9 mouse cellular contexts compared by ENCODE assay signal in the genomic region with DNA sequence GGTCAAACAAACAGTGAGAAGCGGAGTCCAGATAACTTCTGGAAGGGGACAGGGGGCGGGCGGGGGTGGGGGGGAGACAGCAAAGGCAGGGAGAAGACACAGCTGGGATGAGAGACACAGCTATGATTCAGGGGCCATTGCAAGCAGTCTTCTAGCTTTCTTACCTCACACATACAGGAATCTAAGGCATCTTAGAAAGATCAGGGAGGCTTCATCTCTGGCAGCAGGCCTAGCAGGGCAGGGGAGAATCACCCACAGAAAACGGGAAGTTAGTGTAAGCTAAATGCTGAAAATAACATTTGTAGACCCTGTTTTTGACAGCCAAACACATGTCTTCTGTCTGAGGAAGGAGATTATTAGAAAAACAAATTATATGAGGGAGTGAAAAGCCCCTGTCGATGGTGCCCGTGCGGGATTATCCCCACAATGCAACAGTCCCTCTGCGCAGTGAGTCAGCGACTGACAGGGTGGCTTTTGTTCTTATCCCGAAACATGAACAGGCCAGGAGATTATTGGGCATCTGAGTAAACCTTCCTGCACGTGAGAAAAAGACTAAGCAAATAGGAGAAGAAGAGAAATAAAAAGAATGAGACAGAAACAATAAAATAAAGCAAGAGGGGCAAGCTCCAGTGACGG.
DNase-seq lines count a peak whose midpoint lies in the region; TF ChIP-seq lines count a peak whose summit lies in the region.
"Had no signal": no experiment of that assay in that cellular context is flagged by ENCODE, and none has a peak within 500 bp of the region (broad histone marks: within the 10 kb centered on the region; RNA-seq: fewer than 3 reads in every experiment).

No protein-coding gene starts in this region.

- no peak for TF ChIP-seq RAD21 in CH12.LX (IDR thresholded peaks at IDR 0.05; ENCODE audit: low read depth, low read length)

- no peak overlapping the region for H3K4me3 ChIP-seq in kidney, adult 2 months (ENCODE audit: insufficient read depth, low read depth, low read length)
- no peak overlapping the region for H3K4me3 ChIP-seq in CH12.LX (replicated peaks in 1 of 3; ENCODE audit: low read depth in 2 of 3, low read length in 2 of 3, poor library complexity in 1 of 3)
- no peak overlapping the region for H3K4me3 ChIP-seq in limb, embryonic 10.5 days
- H3K4me3 ChIP-seq: neural tube, embryonic 12.5 days had no signal

- H3K27me3 ChIP-seq in kidney, adult 2 months (replicated peaks; ENCODE audit: control insufficient read depth, insufficient read depth, low read length), result no peaks in the 10 kb centered on the region
- no peaks in the 10 kb centered on the region for H3K27me3 ChIP-seq in CH12.LX (replicated peaks)
- no peaks in the 10 kb centered on the region for H3K27me3 ChIP-seq in limb, embryonic 10.5 days (ENCODE audit: low read depth, poor library complexity, severe bottlenecking)
- H3K27me3 ChIP-seq: neural tube, embryonic 12.5 days had no signal

- H3K4me2 ChIP-seq in CH12.LX (ENCODE audit: insufficient read depth, low read depth, poor library complexity, severe bottlenecking), result no peak overlapping the region
- H3K4me2 ChIP-seq: neural tube, embryonic 12.5 days had no signal

- H3K36me3 ChIP-seq in kidney, adult 2 months (ENCODE audit: control insufficient read depth, insufficient read depth, low read length), result no peaks in the 10 kb centered on the region
- no peaks in the 10 kb centered on the region for H3K36me3 ChIP-seq in CH12.LX (replicated peaks in 1 of 2; ENCODE audit: control insufficient read depth in 1 of 2, insufficient read depth in 1 of 2, low read length in 1 of 2)
- H3K36me3 ChIP-seq in limb, embryonic 10.5 days, result peaks cover 21% of the 10 kb centered on the region
- H3K36me3 ChIP-seq: neural tube, embryonic 12.5 days had no signal

- no peaks in the 10 kb centered on the region for H3K79me2 ChIP-seq in CH12.LX (replicated peaks; ENCODE audit: control insufficient read depth, extremely low read depth, insufficient read depth, poor library complexity, severe bottlenecking)

- dilution Hi-C loops in CH12.LX (cut with MboI; ENCODE audit: extremely low pct_ligation_motif_present, extremely low pct_unique_long_range_greater_than_20kb, low sequenced_read_pairs), result no loop called here

- H3K27ac ChIP-seq in kidney, adult 2 months (ENCODE audit: insufficient read depth, low read depth, low read length), result peak overlapping the region; percentile 22; the same call in 1 of the 2 replicates
- H3K27ac ChIP-seq in CH12.LX (ENCODE audit: insufficient read depth, low read depth), result no peak overlapping the region
- H3K27ac ChIP-seq in limb, embryonic 10.5 days, result peak overlapping the region; percentile 71
- H3K27ac ChIP-seq: neural tube, embryonic 12.5 days had no signal

- WGBS in kidney, adult 2 months, result 78% methylated on average over 12 of the region's 12 CpGs
- WGBS in limb, embryonic 10.5 days, result 79% methylated on average over 12 of the region's 12 CpGs

- H3K9ac ChIP-seq in CH12.LX (ENCODE audit: insufficient read depth, low read depth), result no peak overlapping the region
- H3K9ac ChIP-seq: neural tube, embryonic 12.5 days had no signal

- no peak for TF ChIP-seq CTCF in kidney, adult 2 months (conservative IDR thresholded peaks at IDR 0.05; ENCODE audit: insufficient read depth, insufficient read length, low read depth, low read length)
- no peak for TF ChIP-seq CTCF in CH12.LX (conservative IDR thresholded peaks at IDR 0.05 in 1 of 2, IDR thresholded peaks at IDR 0.05 in 1 of 2; ENCODE audit: low read depth in 2 of 2, low read length in 2 of 2)
- TF ChIP-seq CTCF in brain, embryonic 14.5 days (IDR thresholded peaks at IDR 0.05; ENCODE audit: borderline replicate concordance, extremely low read depth, insufficient read depth, insufficient read length), result no peak

- in situ Hi-C loops in CH12.LX (cut with MboI; ENCODE audit: low pct_ligation_motif_present, low pct_unique_long_range_greater_than_20kb, low sequenced_read_pairs), result loop anchor here (25.0 kb wide), 1 partner anchor 193 kb away; no protein-coding TSS in a partner anchor

- TF ChIP-seq EP300 in CH12.LX (IDR thresholded peaks at IDR 0.05; ENCODE audit: low read length), result no peak

- no peaks in the 10 kb centered on the region for H3K4me1 ChIP-seq in kidney, adult 2 months (ENCODE audit: control insufficient read depth, insufficient read depth, low read length)
- H3K4me1 ChIP-seq in CH12.LX (ENCODE audit: control insufficient read depth in 1 of 2, insufficient read depth in 2 of 2), result peaks cover 0 to 41% of the 10 kb centered on the region in 2 experiments; a peak in 3 of 4 replicates
- H3K4me1 ChIP-seq in limb, embryonic 10.5 days, result peaks cover 55% of the 10 kb centered on the region

- DNase-seq in kidney, adult 2 months, result no peak
- DNase-seq in kidney, postnatal 14 days, result no peak
- DNase-seq in CH12.LX (ENCODE audit: extremely low read depth), result peak; percentile 31
- peak; percentile 64 for DNase-seq in brain, embryonic 14.5 days (ENCODE audit: low read depth)
- DNase-seq in limb, embryonic 10.5 days (ENCODE audit: low spot score), result no peak
- no peak for DNase-seq in frontal cortex, postnatal 10 days (ENCODE audit: low spot score in 2 of 2)
- DNase-seq in ovary, postnatal 36 days (ENCODE audit: low spot score), result no peak
- DNase-seq: right cerebral cortex, adult 18-20 months had no signal

- no peaks in the 10 kb centered on the region for H3K9me3 ChIP-seq in CH12.LX (replicated peaks; ENCODE audit: low read length)
- H3K9me3 ChIP-seq in limb, embryonic 10.5 days (replicated peaks), result no peaks in the 10 kb centered on the region
- H3K9me3 ChIP-seq: neural tube, embryonic 12.5 days had no signal

- no peak for TF ChIP-seq POLR2A in kidney, adult 2 months (IDR thresholded peaks at IDR 0.05; ENCODE audit: low read depth, low read length)
- no peak for TF ChIP-seq POLR2A in CH12.LX (IDR thresholded peaks at IDR 0.05; ENCODE audit: low read depth, low read length)
- TF ChIP-seq POLR2A in brain, embryonic 14.5 days (IDR thresholded peaks at IDR 0.05; ENCODE audit: borderline replicate concordance, extremely low read depth, insufficient read depth, insufficient read length, poor library complexity, severe bottlenecking), result no peak

TF ChIP-seq in CH12.LX, 34 proteins besides CTCF, POLR2A, EP300 and RAD21:
- TF ChIP-seq IRF4 (IDR thresholded peaks at IDR 0.05; ENCODE audit: low read depth, low read length) (no peak), TBP (conservative IDR thresholded peaks at IDR 0.05; ENCODE audit: low read depth, low read length) (no peak), HCFC1 (IDR thresholded peaks at IDR 0.05; ENCODE audit: low read depth, low read length) (no peak), ZMIZ1 (IDR thresholded peaks at IDR 0.05; ENCODE audit: low read depth, low read length) (no peak), ZNF384 (IDR thresholded peaks at IDR 0.05; ENCODE audit: low read depth, low read length) (no peak), GABPA (IDR thresholded peaks at IDR 0.05; ENCODE audit: insufficient replicate concordance, low read depth, low read length) (no peak), CHD2 (IDR thresholded peaks at IDR 0.05; ENCODE audit: low read length) (no peak), MAZ (IDR thresholded peaks at IDR 0.05; ENCODE audit: low read depth, low read length) (no peak)
TF ChIP-seq in CH12.LX: peak in this region for 0.

Comparison
In these comparisons a context has a peak if more than half of its experiments do, and no peak if none do; other contexts are left out.
1. DNase-seq: peak in CH12.LX (single experiment) and brain, embryonic 14.5 days (single experiment); none in kidney, adult 2 months (single experiment), kidney, postnatal 14 days (single experiment), limb, embryonic 10.5 days (single experiment), frontal cortex, postnatal 10 days (0 of 2) and ovary, postnatal 36 days (single experiment).